ENCODE assay signal across 8 mouse cellular contexts in the genomic region with DNA sequence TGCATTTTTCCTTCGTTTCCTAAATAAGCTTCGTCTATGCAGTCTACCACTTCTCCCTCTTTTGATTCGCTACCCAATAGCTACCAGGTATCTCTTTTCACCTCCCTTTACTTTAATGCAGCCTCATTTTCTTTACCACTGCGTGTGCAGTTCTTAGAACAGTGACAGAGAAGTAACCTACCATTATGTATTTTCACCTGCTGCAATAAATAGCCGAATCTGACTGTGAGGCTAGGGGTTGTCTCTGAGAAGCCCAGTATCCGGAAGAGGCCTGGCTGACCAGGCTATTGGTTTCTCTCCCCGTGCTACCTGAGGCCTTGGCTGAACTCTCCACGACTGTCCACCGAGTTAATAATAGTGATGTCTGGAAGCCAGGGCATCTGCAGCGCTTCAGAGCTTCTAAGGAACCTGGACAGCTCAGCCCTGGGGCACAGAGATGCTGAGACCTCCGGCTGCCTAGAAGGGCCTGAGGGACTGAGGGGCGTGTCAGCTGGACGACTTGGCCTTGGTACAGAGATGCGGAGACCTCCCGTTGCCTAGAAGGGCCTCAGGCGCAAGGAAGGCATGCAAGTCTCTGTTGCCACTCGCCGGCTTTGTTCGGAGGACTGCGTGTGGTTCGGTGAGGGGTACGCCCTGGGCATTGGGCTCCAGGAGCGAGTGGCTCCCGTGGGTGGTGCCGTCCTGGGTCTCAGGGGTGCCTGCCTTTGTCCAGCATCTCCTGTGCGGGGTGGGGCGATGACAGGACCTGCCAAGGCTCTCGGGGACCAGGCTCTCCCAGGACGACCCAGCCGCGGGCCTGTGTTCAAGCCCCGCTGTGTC. TPM values are rescaled to one million over a fixed set of nuclear protein-coding genes. Genes with fewer than 3 reads are reported as not detected.
DNase-seq lines count a peak whose midpoint lies in the region; ATAC-seq and TF ChIP-seq lines count a peak whose summit lies in the region.

No protein-coding gene starts in this region.

- WGBS in spleen, adult 2 months, result 28% methylated on average over 32 of the region's 32 CpGs
- WGBS in heart, embryonic 11.5 days (ENCODE audit: insufficient replicate concordance), result 16% methylated on average over 32 of the region's 32 CpGs
- 13% methylated on average over 32 of the region's 32 CpGs for WGBS in kidney, embryonic 15.5 days
- WGBS in liver, embryonic 11.5 days, result 19% methylated on average over 32 of the region's 32 CpGs

- H3K4me1 ChIP-seq in spleen, adult 2 months (ENCODE audit: control insufficient read depth, insufficient read depth, insufficient read length), result no peaks in the 10 kb centered on the region
- H3K4me1 ChIP-seq in heart, embryonic 11.5 days (ENCODE audit: control insufficient read depth, insufficient read depth, low read length), result no peaks in the 10 kb centered on the region
- peaks cover 10% of the 10 kb centered on the region for H3K4me1 ChIP-seq in kidney, embryonic 15.5 days
- no peaks in the 10 kb centered on the region for H3K4me1 ChIP-seq in liver, embryonic 11.5 days (replicated peaks; ENCODE audit: control insufficient read depth, insufficient read depth, low read length)

- no peaks in the 10 kb centered on the region for H3K36me3 ChIP-seq in spleen, adult 2 months (ENCODE audit: control insufficient read depth, insufficient read depth, low read length)
- no peaks in the 10 kb centered on the region for H3K36me3 ChIP-seq in heart, embryonic 11.5 days (ENCODE audit: control insufficient read depth, insufficient read depth, low read length)
- H3K36me3 ChIP-seq in kidney, embryonic 15.5 days, result peaks cover 11% of the 10 kb centered on the region
- no peaks in the 10 kb centered on the region for H3K36me3 ChIP-seq in liver, embryonic 11.5 days (ENCODE audit: control insufficient read depth, insufficient read depth, low read length)

- H3K4me3 ChIP-seq in spleen, adult 2 months (ENCODE audit: extremely low read depth, insufficient read depth, insufficient read length), result peak overlapping the region; percentile 32
- peak overlapping the region; percentile 56 for H3K4me3 ChIP-seq in heart, embryonic 11.5 days (ENCODE audit: low read depth, low read length)
- H3K4me3 ChIP-seq in kidney, embryonic 15.5 days (replicated peaks), result peak overlapping the region; percentile 70
- H3K4me3 ChIP-seq in liver, embryonic 11.5 days (ENCODE audit: low read depth, low read length), result peak overlapping the region; percentile 48

- no peak for DNase-seq in spleen, adult 2 months (ENCODE audit: low read depth in 1 of 2, low spot score in 2 of 2)
- DNase-seq in spleen, adult 12 weeks (ENCODE audit: low spot score), result no peak
- peak; percentile 23 for DNase-seq in fibroblast of lung, adult 2 months (ENCODE audit: low read depth)
- peak; percentile 52 for DNase-seq in liver, embryonic 11.5 days (ENCODE audit: low spot score)
- peak; percentile 31 to 34 for DNase-seq in natural killer cell, adult 2 months (ENCODE audit: low spot score in 2 of 2)
- DNase-seq in testis, postnatal 14 days (ENCODE audit: low spot score), result peak; percentile 85

- H3K9ac ChIP-seq in heart, embryonic 11.5 days (ENCODE audit: low read depth, low read length), result peak overlapping the region; percentile 84
- H3K9ac ChIP-seq in kidney, embryonic 15.5 days, result peak overlapping the region; percentile 76
- peak overlapping the region; percentile 58 for H3K9ac ChIP-seq in liver, embryonic 11.5 days (ENCODE audit: low read depth, low read length)

- peak overlapping the region; percentile 79 for H3K4me2 ChIP-seq in heart, embryonic 11.5 days
- H3K4me2 ChIP-seq in kidney, embryonic 15.5 days, result peak overlapping the region; percentile 85
- H3K4me2 ChIP-seq in liver, embryonic 11.5 days, result peak overlapping the region; percentile 64

- ATAC-seq in heart, embryonic 11.5 days (replicated peaks; ENCODE audit: insufficient number of reproducible peaks, low FRiP score, low TSS enrichment), result peak; percentile 83
- ATAC-seq in kidney, embryonic 15.5 days (replicated peaks; ENCODE audit: low FRiP score), result peak; percentile 99
- ATAC-seq in liver, embryonic 11.5 days (replicated peaks; ENCODE audit: low FRiP score), result peak; percentile 45; the same call in 1 of the 2 replicates

- H3K9me3 ChIP-seq in heart, embryonic 11.5 days (replicated peaks; ENCODE audit: control insufficient read depth, low read length), result no peaks in the 10 kb centered on the region
- 0 out of 2 replicates have a peak, but pooled peaks cover 4% of the 10 kb centered on the region for H3K9me3 ChIP-seq in kidney, embryonic 15.5 days (replicated peaks)
- no peaks in the 10 kb centered on the region for H3K9me3 ChIP-seq in liver, embryonic 11.5 days (ENCODE audit: control insufficient read depth, low read length)

- H3K27ac ChIP-seq in spleen, adult 2 months (ENCODE audit: insufficient read depth, low read length), result no peak overlapping the region
- no peak overlapping the region; the same call in 1 of the 2 replicates for H3K27ac ChIP-seq in heart, embryonic 11.5 days (ENCODE audit: low read depth, low read length)
- no peak overlapping the region for H3K27ac ChIP-seq in kidney, embryonic 15.5 days
- no peak overlapping the region for H3K27ac ChIP-seq in liver, embryonic 11.5 days (ENCODE audit: low read depth, low read length)

- TF ChIP-seq POLR2A in spleen, adult 2 months (IDR thresholded peaks at IDR 0.05; ENCODE audit: low read depth, low read length), result no peak

- no peak for TF ChIP-seq CTCF in spleen, adult 2 months (IDR thresholded peaks at IDR 0.05; ENCODE audit: extremely low read depth, insufficient read depth, insufficient read length, insufficient replicate concordance)

- no peaks in the 10 kb centered on the region for H3K27me3 ChIP-seq in spleen, adult 2 months (ENCODE audit: control insufficient read depth, insufficient read depth, low read length)
- H3K27me3 ChIP-seq in heart, embryonic 11.5 days (ENCODE audit: control insufficient read depth, insufficient read depth, low read length), result no peaks in the 10 kb centered on the region
- H3K27me3 ChIP-seq in kidney, embryonic 15.5 days, result no peaks in the 10 kb centered on the region
- H3K27me3 ChIP-seq in liver, embryonic 11.5 days (replicated peaks; ENCODE audit: control insufficient read depth, insufficient read depth, low read length), result no peaks in the 10 kb centered on the region

RNA-seq across cellular contexts. Expression of gene Zkscan7, which starts 17.4 kb away (rescaled TPM):
- 1.6 and 1.9 TPM in 2 replicates for polyA plus RNA-seq in spleen, adult 2 months (2012; rRNA removed)
- 1.3 and 1.7 TPM in 2 replicates for polyA plus RNA-seq in heart, embryonic 11.5 days (2014; fragmentation: Nextera tagmentation; extraction: Ambion mirVana)
- 5.0 TPM in 2 replicates for polyA plus RNA-seq in kidney, embryonic 15.5 days (2015; fragmentation: Nextera tagmentation; extraction: Ambion mirVana)
- polyA plus RNA-seq in liver, embryonic 11.5 days (2014; fragmentation: Nextera tagmentation; extraction: Ambion mirVana), result 1.1 and 2.0 TPM in 2 replicates

RNA-seq across cellular contexts. Expression of gene Zfp105, which starts 19.9 kb away (rescaled TPM):
- 0.39 and 0.45 TPM in 2 replicates for polyA plus RNA-seq in spleen, adult 2 months (2012; rRNA removed)
- polyA plus RNA-seq in heart, embryonic 11.5 days (2014; fragmentation: Nextera tagmentation; extraction: Ambion mirVana), result 15.5 and 15.6 TPM in 2 replicates
- polyA plus RNA-seq in kidney, embryonic 15.5 days (2015; fragmentation: Nextera tagmentation; extraction: Ambion mirVana), result 24.0 and 25.2 TPM in 2 replicates
- 11.1 and 11.6 TPM in 2 replicates for polyA plus RNA-seq in liver, embryonic 11.5 days (2014; fragmentation: Nextera tagmentation; extraction: Ambion mirVana)

RNA-seq across cellular contexts. Expression of gene Zfp445, which starts 37.1 kb away (rescaled TPM):
- 20.0 and 25.1 TPM in 2 replicates for polyA plus RNA-seq in spleen, adult 2 months (2012; rRNA removed)
- polyA plus RNA-seq in heart, embryonic 11.5 days (2014; fragmentation: Nextera tagmentation; extraction: Ambion mirVana), result 34.4 and 42.1 TPM in 2 replicates
- polyA plus RNA-seq in kidney, embryonic 15.5 days (2015; fragmentation: Nextera tagmentation; extraction: Ambion mirVana), result 70.8 and 71.3 TPM in 2 replicates
- 43.5 and 50.2 TPM in 2 replicates for polyA plus RNA-seq in liver, embryonic 11.5 days (2014; fragmentation: Nextera tagmentation; extraction: Ambion mirVana)

RNA-seq across cellular contexts. Expression of gene 1110059G10Rik, which starts 47.9 kb away (rescaled TPM):
- polyA plus RNA-seq in spleen, adult 2 months (2012; rRNA removed), result 1.6 and 1.7 TPM in 2 replicates
- 25.1 and 28.3 TPM in 2 replicates for polyA plus RNA-seq in heart, embryonic 11.5 days (2014; fragmentation: Nextera tagmentation; extraction: Ambion mirVana)
- polyA plus RNA-seq in kidney, embryonic 15.5 days (2015; fragmentation: Nextera tagmentation; extraction: Ambion mirVana), result 26.8 and 33.1 TPM in 2 replicates
- polyA plus RNA-seq in liver, embryonic 11.5 days (2014; fragmentation: Nextera tagmentation; extraction: Ambion mirVana), result 31.9 and 32.5 TPM in 2 replicates

RNA-seq across cellular contexts. Expression of gene Kif15, which starts 47.9 kb away (rescaled TPM):
- 1.4 and 2.9 TPM in 2 replicates for polyA plus RNA-seq in spleen, adult 2 months (2012; rRNA removed)
- polyA plus RNA-seq in heart, embryonic 11.5 days (2014; fragmentation: Nextera tagmentation; extraction: Ambion mirVana), result 31.6 and 37.7 TPM in 2 replicates
- polyA plus RNA-seq in kidney, embryonic 15.5 days (2015; fragmentation: Nextera tagmentation; extraction: Ambion mirVana), result 59.3 and 60.1 TPM in 2 replicates
- polyA plus RNA-seq in liver, embryonic 11.5 days (2014; fragmentation: Nextera tagmentation; extraction: Ambion mirVana), result 63.2 and 67.3 TPM in 2 replicates

Comparison
In these comparisons a context has a peak if more than half of its experiments do, and no peak if none do; other contexts are left out.
1. DNase-seq: peak in fibroblast of lung, adult 2 months (single experiment), liver, embryonic 11.5 days (single experiment), natural killer cell, adult 2 months (2 of 2) and testis, postnatal 14 days (single experiment); none in spleen, adult 2 months (0 of 2) and spleen, adult 12 weeks (single experiment).
2. ATAC-seq: peak in every context shown above with its lines; median percentile 99 in kidney, embryonic 15.5 days; 83 in heart, embryonic 11.5 days; 45 in liver, embryonic 11.5 days.
3. Peak in every context shown above with its lines, with median percentiles within 50 percentile points of each other: H3K4me3 ChIP-seq, H3K4me2 ChIP-seq and H3K9ac ChIP-seq.